Mouse (Mus musculus): Measurements from ENCODE around the gene Atg101. TPM values are rescaled to one million over a fixed set of nuclear protein-coding genes. Genes with fewer than 3 reads are reported as not detected.
A peak's percentile ranks its signal among the peaks of the same experiment; 100 is the strongest.

Gene Atg101
- polyA plus RNA-seq, 1 experiment from 2014 or later, result 84.3 TPM

DNA sequence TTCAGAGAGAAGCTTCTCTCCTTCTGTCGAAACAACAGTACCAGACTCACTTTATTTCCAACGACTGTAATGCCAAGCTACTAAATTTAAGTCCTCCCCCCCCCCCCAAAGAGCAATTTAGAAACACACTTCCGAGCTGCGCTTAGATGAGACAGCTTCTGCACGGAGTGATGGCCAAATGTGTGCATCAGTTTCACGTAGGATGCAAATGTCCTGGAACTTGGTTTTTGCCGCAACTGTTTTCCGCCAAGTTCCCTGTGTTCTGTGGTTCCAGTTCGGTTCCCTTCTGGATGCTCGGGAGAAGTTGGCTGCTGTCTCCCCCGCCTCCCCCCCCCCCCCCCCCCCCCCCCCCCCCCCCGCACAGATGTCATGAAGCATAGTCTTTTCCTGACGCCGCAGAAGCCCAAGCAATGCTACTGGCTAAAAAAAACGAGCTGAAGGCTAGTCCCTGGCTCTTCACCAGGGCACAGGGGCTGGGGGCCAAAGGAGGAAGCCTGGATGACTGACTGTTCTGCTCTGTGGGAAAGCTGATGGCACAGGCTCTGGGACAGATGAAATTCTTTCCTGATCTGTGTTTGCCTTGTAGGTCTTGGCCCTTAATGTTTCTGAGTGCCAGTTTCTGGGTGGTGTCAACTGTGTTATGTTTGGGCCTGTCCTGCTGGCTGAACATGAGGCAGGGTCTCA is 27.2 kb downstream of the Atg101 start:
- no peak overlapping the region for H3K27ac ChIP-seq
- H3K4me2 ChIP-seq, result no peak overlapping the region
- no peaks in the 10 kb centered on the region for H3K9me3 ChIP-seq
- no peak for ATAC-seq (replicated peaks)
- 62% methylated on average over 14 of the region's 15 CpGs for WGBS
- no peak overlapping the region for H3K9ac ChIP-seq
- no peaks in the 10 kb centered on the region for H3K27me3 ChIP-seq (replicated peaks)
- H3K4me3 ChIP-seq, result no peak overlapping the region
- H3K4me1 ChIP-seq, result peaks cover 3% of the 10 kb centered on the region; the same call in 1 of the 2 replicates
- H3K36me3 ChIP-seq (replicated peaks), result no peaks in the 10 kb centered on the region

DNA sequence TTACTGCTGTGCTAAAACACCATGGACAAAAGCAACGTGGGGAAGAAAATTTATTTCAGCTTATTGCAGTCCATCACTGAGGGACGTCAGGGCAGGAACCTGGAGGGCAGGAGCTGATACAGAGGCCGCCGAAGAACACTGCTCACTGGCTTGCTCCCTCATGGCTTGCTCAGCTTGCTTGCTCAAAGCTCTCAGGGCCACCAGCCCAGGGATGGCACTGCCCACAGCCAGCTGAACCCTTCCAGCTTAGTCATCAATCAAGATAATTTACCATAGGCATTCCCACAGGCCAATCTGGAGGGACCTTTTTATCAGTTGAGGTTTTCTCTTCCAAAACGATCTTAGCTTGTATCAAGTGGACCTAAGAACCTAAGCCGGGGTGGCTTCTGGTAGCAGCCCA is 27.9 kb downstream of the Atg101 start:
- 86% methylated on average over 6 of the region's 6 CpGs for WGBS
- no peaks in the 10 kb centered on the region for H3K27me3 ChIP-seq (replicated peaks)
- no peaks in the 10 kb centered on the region for H3K36me3 ChIP-seq (replicated peaks)
- ATAC-seq (replicated peaks), result no peak
- peaks cover 3% of the 10 kb centered on the region; the same call in 1 of the 2 replicates for H3K4me1 ChIP-seq
- no peak overlapping the region for H3K27ac ChIP-seq
- no peak overlapping the region for H3K4me2 ChIP-seq
- H3K9ac ChIP-seq, result no peak overlapping the region
- H3K4me3 ChIP-seq, result no peak overlapping the region
- no peaks in the 10 kb centered on the region for H3K9me3 ChIP-seq

- Histone ChIP-seq H3K4me3 (no peak overlapping the region), H3K4me1 (peaks cover 3% of the 10 kb centered on the region; the same call in 1 of the 2 replicates), H3K36me3 (replicated peaks) (no peaks in the 10 kb centered on the region), H3K9ac (no peak overlapping the region), H3K4me2 (0 out of 2 replicates have a peak overlapping the region, but pooled peaks have one; percentile 39), H3K27ac (no peak overlapping the region), H3K27me3 (replicated peaks) (no peaks in the 10 kb centered on the region), H3K9me3 (no peaks in the 10 kb centered on the region)
- WGBS, result 79% methylated on average over 4 of the region's 4 CpGs
- peak; percentile 17; the same call in 1 of the 2 replicates for ATAC-seq (replicated peaks)
Observed at GRCm38 (mm10) chr15:101315378-101315777, 31.3 kb downstream of the Atg101 start.

GRCm38 (mm10) chr15:101315832-101316231 is 31.8 kb downstream of the Atg101 start:
- no peaks in the 10 kb centered on the region for H3K27me3 ChIP-seq (replicated peaks)
- WGBS, result 3% methylated on average over 11 of the region's 11 CpGs
- ATAC-seq (replicated peaks), result peak; percentile 81
- H3K9ac ChIP-seq, result no peak overlapping the region
- H3K27ac ChIP-seq, result no peak overlapping the region
- H3K4me2 ChIP-seq, result peak overlapping the region; percentile 39
- H3K36me3 ChIP-seq (replicated peaks), result no peaks in the 10 kb centered on the region
- H3K4me3 ChIP-seq, result peak overlapping the region; percentile 20; the same call in 1 of the 2 replicates
- peaks cover 3% of the 10 kb centered on the region; the same call in 1 of the 2 replicates for H3K4me1 ChIP-seq
- H3K9me3 ChIP-seq, result no peaks in the 10 kb centered on the region

DNA sequence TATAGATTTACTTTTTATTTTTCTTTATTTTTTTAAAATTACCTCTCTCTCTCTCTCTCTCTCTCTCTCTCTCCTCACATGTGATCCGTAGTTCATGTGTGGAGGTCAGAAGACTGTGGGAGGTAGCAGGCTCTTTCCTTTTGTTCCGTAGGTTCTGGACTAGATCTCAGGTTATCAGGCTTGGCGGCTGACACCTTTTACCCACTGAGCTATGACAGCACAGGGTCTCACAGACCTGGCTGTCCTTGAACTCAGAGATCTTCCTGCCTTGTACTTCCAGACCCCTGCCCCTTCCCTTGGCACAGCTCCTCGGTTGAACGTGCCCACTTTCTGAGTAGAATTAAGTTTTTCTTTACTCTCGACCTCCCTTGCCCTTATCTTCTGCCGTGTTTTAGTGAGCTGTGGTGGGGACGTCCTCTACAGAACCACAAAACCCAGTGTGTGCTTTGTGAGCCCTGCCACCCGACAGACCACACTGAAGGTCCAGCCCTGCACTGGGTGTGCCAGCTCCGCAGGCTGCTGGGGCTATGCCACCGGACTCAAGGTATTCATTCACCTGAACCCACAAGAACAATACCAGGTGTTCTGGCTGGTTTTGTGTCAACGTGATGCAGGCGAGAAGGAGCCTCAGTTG is 32.3 kb downstream of the Atg101 start:
- Histone ChIP-seq H3K4me1 (peaks cover 3% of the 10 kb centered on the region; the same call in 1 of the 2 replicates), H3K4me3 (no peak overlapping the region), H3K9ac (no peak overlapping the region), H3K9me3 (no peaks in the 10 kb centered on the region), H3K36me3 (replicated peaks) (no peaks in the 10 kb centered on the region), H3K27me3 (replicated peaks) (no peaks in the 10 kb centered on the region), H3K27ac (no peak overlapping the region), H3K4me2 (peak overlapping the region; percentile 39)
- no peak for ATAC-seq (replicated peaks)
- WGBS, result 71% methylated on average over 13 of the region's 13 CpGs

DNA sequence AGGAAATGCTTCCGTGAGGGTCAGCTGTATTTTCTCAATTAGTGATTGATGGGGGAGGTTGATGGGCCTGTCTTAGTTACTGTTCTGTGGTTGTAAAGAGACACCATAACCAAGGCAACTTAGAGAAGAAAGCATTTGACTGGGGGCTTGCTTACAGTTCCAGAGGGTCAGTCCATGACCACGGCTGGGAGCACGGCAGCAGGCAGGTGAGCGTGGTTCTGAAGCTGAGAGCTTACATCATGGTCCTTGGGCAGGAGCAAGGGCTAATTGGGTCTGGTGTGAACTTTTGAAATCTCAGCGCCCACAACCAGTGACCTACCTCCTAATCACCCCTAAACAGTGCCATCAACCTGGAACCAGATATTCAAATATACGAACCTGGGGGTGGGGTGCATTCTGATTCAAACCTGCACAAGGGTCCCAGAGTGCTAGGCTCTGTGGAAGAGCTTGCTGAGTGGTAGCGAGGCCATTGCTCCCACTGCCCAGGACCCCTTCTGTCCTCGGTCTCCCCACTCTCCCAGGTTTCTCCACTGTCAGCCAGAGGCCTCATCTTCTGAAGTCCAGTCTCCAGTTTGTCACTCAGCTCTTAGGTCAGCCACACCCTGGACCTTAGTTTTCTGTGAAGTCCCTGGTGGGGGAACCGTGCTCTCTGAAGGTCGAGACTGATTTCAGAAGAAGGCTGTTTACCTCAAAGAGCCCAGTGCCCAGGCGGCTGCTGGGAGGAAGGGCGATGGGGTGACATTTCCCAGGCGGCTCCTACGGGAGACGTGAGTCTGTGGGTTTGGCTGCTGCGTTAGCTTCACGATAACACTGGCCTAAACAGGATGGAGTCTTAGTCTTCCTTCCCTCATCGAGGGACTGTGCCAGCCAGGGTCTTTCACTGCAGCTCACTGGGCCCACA is 33.1 kb downstream of the Atg101 start:
- no peak overlapping the region for H3K4me3 ChIP-seq
- 84% methylated on average over 18 of the region's 18 CpGs for WGBS
- no peaks in the 10 kb centered on the region for H3K27me3 ChIP-seq (replicated peaks)
- H3K9ac ChIP-seq, result no peak overlapping the region
- no peaks in the 10 kb centered on the region for H3K9me3 ChIP-seq
- H3K27ac ChIP-seq, result no peak overlapping the region
- no peak for ATAC-seq (replicated peaks)
- peaks cover 3% of the 10 kb centered on the region; the same call in 1 of the 2 replicates for H3K4me1 ChIP-seq
- no peaks in the 10 kb centered on the region for H3K36me3 ChIP-seq (replicated peaks)
- no peak overlapping the region for H3K4me2 ChIP-seq

GRCm38 (mm10) chr15:101317814-101318500 is 33.9 kb downstream of the Atg101 start:
- no peak for ATAC-seq (replicated peaks)
- Histone ChIP-seq H3K4me3 (no peak overlapping the region), H3K9ac (no peak overlapping the region), H3K36me3 (replicated peaks) (no peaks in the 10 kb centered on the region), H3K27ac (no peak overlapping the region), H3K27me3 (replicated peaks) (no peaks in the 10 kb centered on the region), H3K9me3 (no peaks in the 10 kb centered on the region), H3K4me2 (no peak overlapping the region), H3K4me1 (peaks cover 3% of the 10 kb centered on the region; the same call in 1 of the 2 replicates)
- whole genome bisulfite sequencing, result 82% methylated on average over 2 of the region's 2 CpGs

GRCm38 (mm10) chr15:101318889-101319765 is 35.1 kb downstream of the Atg101 start:
- no peaks in the 10 kb centered on the region for H3K27me3 ChIP-seq (replicated peaks)
- no peak overlapping the region for H3K27ac ChIP-seq
- no peak overlapping the region for H3K9ac ChIP-seq
- 70% methylated on average over 14 of the region's 14 CpGs for WGBS
- no peak for ATAC-seq (replicated peaks)
- H3K9me3 ChIP-seq, result no peaks in the 10 kb centered on the region
- H3K4me3 ChIP-seq, result no peak overlapping the region
- no peaks in the 10 kb centered on the region for H3K36me3 ChIP-seq (replicated peaks)
- peaks cover 3% of the 10 kb centered on the region; the same call in 1 of the 2 replicates for H3K4me1 ChIP-seq
- no peak overlapping the region for H3K4me2 ChIP-seq

DNA sequence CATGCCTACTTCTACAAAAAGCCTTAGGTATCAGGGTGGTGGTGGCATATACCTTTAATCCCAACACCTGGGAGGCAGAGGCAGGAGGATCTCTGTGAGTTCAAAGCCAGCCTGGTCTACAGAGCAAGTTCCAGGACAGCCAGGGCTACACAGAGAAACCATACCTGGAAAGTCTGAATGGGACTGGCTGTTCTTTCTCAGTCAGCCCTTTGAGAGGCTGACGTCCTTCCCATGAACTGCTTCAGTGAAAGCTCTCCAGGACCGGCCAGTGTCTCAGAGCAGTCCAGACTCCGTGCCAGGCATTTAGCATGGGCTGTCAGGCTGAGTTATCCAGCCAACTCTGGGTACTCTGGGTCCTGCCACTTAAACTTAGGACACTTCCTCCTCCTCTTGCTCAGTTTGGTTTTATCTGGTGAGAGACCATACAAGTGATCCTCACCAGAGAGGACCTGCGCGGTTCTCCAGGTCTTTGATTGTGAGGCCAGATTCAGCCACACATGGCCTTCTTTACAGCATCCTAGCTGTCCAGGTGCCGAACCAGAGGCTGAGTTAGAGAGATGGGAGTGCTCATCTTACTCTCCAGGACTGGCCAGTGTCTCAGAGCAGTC is 36.0 kb downstream of the Atg101 start:
- H3K9ac ChIP-seq, result no peak overlapping the region
- no peak overlapping the region for H3K4me2 ChIP-seq
- H3K36me3 ChIP-seq (replicated peaks), result no peaks in the 10 kb centered on the region
- ATAC-seq (replicated peaks), result no peak
- H3K27ac ChIP-seq, result no peak overlapping the region
- H3K27me3 ChIP-seq (replicated peaks), result no peaks in the 10 kb centered on the region
- H3K4me1 ChIP-seq, result peaks cover 3% of the 10 kb centered on the region; the same call in 1 of the 2 replicates
- H3K9me3 ChIP-seq, result no peaks in the 10 kb centered on the region
- 87% methylated on average over 6 of the region's 6 CpGs for WGBS
- no peak overlapping the region for H3K4me3 ChIP-seq

- WGBS, result 71% methylated on average over 6 of the region's 6 CpGs
- Histone ChIP-seq H3K9me3 (no peaks in the 10 kb centered on the region), H3K4me1 (peaks cover 3% of the 10 kb centered on the region; the same call in 1 of the 2 replicates), H3K4me3 (no peak overlapping the region), H3K9ac (no peak overlapping the region), H3K27ac (no peak overlapping the region), H3K27me3 (replicated peaks) (no peaks in the 10 kb centered on the region), H3K36me3 (replicated peaks) (no peaks in the 10 kb centered on the region), H3K4me2 (no peak overlapping the region)
- no peak for ATAC-seq (replicated peaks)
Observed at GRCm38 (mm10) chr15:101320618-101321041, 36.6 kb downstream of the Atg101 start.

DNA sequence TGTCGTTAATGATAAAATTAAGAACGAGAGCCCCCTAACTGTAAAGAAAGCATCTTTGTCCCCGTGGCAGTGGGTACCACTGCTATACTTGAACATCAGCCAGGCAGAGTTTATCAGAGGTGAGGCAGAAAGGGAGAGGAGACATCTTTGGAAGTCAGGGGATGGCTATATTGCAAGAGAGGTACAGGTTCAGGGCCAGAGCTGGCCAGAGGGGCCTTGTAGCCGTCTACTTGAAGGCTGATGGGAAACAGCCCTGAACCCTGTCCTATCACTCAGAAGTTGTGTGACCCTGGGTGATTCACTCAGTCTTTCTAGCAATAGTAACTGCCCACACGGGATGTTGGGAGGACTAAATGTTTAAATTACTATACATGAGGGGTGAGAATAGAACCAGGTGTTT is 37.1 kb downstream of the Atg101 start:
- no peaks in the 10 kb centered on the region for H3K27me3 ChIP-seq (replicated peaks)
- H3K36me3 ChIP-seq (replicated peaks), result no peaks in the 10 kb centered on the region
- 78% methylated on average over 5 of the region's 5 CpGs for WGBS
- H3K9ac ChIP-seq, result no peak overlapping the region
- H3K9me3 ChIP-seq, result no peaks in the 10 kb centered on the region
- no peak overlapping the region for H3K4me2 ChIP-seq
- H3K4me1 ChIP-seq, result no peaks in the 10 kb centered on the region
- no peak overlapping the region for H3K4me3 ChIP-seq
- no peak for ATAC-seq (replicated peaks)
- H3K27ac ChIP-seq, result no peak overlapping the region
